Mouse (Mus musculus) cerebellum, adult 11-12 months (tissue): ENCODE measurements around the gene Olfr148.

Source experiments
- DNase-seq: peaks from one replicate; pipeline ENCODE4 v3.0.0; 2022

The Olfr148 gene

GRCm38 (mm10) chr9:39610355-39610754 lies at the start of gene Olfr148:
TSS of gene Olfr148 (plus strand) at chr9:39610655.
- no peak for DNase-seq

- DNase-seq: no peak
Observed at GRCm38 (mm10) chr9:39575469-39575868, 35.0 kb upstream of the Olfr148 start, which contains the start of gene Olfr959. TSS of gene Olfr959 (minus strand) at chr9:39575569.

DNA sequence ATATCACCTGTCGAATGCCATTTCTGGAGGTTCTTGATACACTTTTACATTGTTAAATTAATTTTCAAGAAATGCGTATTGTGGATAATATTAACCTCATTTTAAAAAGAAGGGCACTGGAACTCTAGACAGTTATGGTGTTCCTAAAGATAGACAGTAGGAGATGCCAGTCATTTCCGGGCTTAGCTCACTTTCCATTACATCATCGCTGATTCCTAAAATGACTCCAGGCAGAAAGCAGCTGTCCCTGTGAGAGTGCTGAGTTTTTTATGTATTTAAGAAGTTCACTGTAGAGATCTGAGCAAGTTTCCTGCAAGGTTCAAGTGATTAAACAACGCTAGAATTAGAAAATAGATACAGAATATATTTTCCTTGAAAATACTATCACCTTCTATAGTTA lies 33.4 kb upstream of the Olfr148 start:
- DNase-seq: no peak

- DNase-seq: no peak
Observed at GRCm38 (mm10) chr9:39602536-39603332, 7.7 kb upstream of the Olfr148 start.

- no peak for DNase-seq
Observed at GRCm38 (mm10) chr9:39603333-39603845, 7.1 kb upstream of the Olfr148 start.

DNA sequence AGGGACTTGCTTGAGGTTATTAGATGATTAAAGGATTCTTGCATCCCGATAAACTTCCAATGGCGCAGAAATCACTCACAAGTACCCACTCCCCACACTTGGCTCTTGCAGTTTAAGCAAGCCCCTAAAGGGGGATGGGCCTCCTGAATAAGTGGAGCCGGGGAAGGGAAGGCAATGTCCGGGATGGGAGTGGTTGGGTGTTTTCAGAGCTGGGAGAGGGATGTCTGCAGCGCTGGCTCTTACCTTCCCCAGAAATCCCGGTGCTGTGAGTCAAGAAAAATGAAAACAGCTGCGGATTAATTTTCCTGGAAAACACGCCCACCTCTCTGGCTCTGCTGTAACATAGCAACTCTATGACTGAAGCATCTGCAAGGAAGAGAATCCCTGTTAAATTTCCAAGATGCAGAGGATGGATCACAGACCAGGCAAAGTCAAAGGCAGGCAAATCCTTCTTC lies 6.4 kb upstream of the Olfr148 start, which contains the start of gene AW551984:
TSS of gene AW551984 (minus strand) at position 405 of the 455 bp plus-strand sequence.
- DNase-seq: no peak

- no peak for DNase-seq
Observed at GRCm38 (mm10) chr9:39608497-39608896, 2.0 kb upstream of the Olfr148 start.

DNA sequence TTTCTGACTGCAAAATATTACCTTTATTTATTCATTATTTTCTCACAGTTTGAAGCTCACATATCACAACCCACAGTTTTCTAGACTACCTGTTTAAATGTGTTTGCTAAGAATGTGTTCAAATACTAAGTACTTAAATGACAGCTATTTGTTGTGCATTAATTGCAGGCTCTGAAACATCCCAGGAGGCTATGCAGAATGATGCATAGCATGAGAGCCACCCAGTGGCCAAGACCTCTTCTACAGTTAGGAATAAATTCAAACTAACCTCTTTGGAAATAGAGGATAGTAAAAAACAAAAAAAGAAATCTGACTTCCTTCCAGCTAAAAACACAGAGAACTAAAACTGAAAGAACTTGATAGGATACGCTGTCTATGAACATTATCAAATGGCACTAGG lies 1.5 kb downstream of the Olfr148 start:
- DNase-seq: no peak

DNA sequence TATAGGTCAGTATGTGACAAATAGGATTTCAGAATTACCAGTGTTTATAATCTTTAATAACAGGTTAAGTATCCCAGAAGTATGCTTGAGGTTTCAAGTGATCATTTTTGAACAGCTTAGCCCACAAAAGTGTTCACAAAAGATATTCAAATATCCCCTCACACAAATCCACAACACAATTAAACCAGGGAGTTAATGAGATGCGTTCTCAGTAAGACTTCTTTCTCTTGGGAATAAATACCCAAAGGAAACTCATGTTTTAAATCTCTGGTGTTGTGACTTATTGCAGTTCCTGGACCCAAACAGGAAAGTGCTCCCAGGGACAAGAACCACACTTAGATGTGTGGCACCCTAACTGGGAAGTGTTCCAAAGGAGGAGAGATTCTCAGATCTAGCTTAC lies 10.6 kb downstream of the Olfr148 start, which contains the start of gene Olfr960:
TSS of gene Olfr960 (plus strand) at position 301 of the 400 bp plus-strand sequence.
- no peak for DNase-seq

- DNase-seq: no peak
Observed at GRCm38 (mm10) chr9:39623783-39624182, 13.3 kb downstream of the Olfr148 start.

GRCm38 (mm10) chr9:39624711-39625110 lies 14.3 kb downstream of the Olfr148 start:
- no peak for DNase-seq

- DNase-seq: no peak
Observed at GRCm38 (mm10) chr9:39629069-39629468, 18.6 kb downstream of the Olfr148 start.

- DNase-seq: no peak
Observed at GRCm38 (mm10) chr9:39633913-39634594, 23.6 kb downstream of the Olfr148 start.

DNA sequence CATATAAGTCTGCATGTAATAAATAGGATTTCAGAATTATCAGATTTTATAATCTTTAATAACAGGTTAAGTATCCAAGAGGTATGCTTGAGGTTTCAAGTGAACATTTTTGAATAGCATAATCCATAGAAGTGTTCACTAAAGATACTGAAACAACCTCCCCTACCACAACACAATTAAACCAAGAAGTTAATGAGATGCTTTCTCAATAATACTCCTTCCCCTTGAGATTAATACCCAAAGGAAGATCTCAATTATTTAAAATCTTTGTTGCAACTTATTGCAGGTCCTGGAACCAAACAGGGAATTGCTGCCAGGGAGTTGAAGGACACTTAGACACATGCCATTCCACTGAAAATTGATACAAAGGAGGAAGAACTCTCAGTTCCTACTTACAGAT lies 34.3 kb downstream of the Olfr148 start, which contains the start of gene Olfr961:
TSS of gene Olfr961 (plus strand) at position 301 of the 400 bp plus-strand sequence.
- DNase-seq: no peak

- no peak for DNase-seq
Observed at GRCm38 (mm10) chr9:39647382-39647781, 36.9 kb downstream of the Olfr148 start.

- no peak for DNase-seq
Observed at GRCm38 (mm10) chr9:39654756-39655396, 44.4 kb downstream of the Olfr148 start.
